Mouse (Mus musculus) CH12.LX (cell line): ENCODE measurements around the gene Zfp94. TPM values are rescaled to one million over a fixed set of nuclear protein-coding genes. Genes with fewer than 3 reads are reported as not detected.
A peak's percentile ranks its signal among the peaks of the same experiment; 100 is the strongest.

Experiments
- DNase-seq: peaks from one replicate; pipeline ENCODE4 v3.0.0-alpha.2; 2013; ENCODE audit errors: extremely low read depth
- H3K27ac ChIP-seq: 2 replicates; pipeline ENCODE4 v1.5.1; 2012; ENCODE audit warnings: low read depth, mild to moderate bottlenecking, control low read depth, moderate library complexity; ENCODE audit not compliant: insufficient read depth
- H3K27me3 ChIP-seq: replicated peaks from 2 replicates; pipeline ENCODE3; 2012; ENCODE audit warnings: inconsistent platforms
- H3K36me3 ChIP-seq, 2 experiments: replicated peaks in 1 of 2; 2 replicates each; pipeline versions ENCODE3 to v1.6.1; 2012; ENCODE audit warnings: inconsistent platforms in 1 of 2, low read length in 1 of 2, mild to moderate bottlenecking in 1 of 2, mixed read lengths in 1 of 2, moderate library complexity in 1 of 2; ENCODE audit not compliant: control insufficient read depth in 1 of 2, insufficient read depth in 1 of 2
- H3K4me1 ChIP-seq, 2 experiments: 2 replicates each; pipeline ENCODE4 v1.6.1; 2012; ENCODE audit warnings: inconsistent platforms in 1 of 2, moderate library complexity in 1 of 2; ENCODE audit not compliant: insufficient read depth in 2 of 2, control insufficient read depth in 1 of 2
- H3K4me2 ChIP-seq: 2 replicates; pipeline ENCODE4 v1.6.1; 2012; ENCODE audit warnings: low read depth, mild to moderate bottlenecking, control low read depth; ENCODE audit not compliant: poor library complexity, insufficient read depth, severe bottlenecking
- H3K4me3 ChIP-seq, 3 experiments: fragments of 150-350 bp in 1 of 3; sonication (generic) in 1 of 3; replicated peaks in 1 of 3; 2 replicates each; pipeline versions ENCODE3 to v1.5.1; 2011 to 2012; ENCODE audit warnings: low read depth in 2 of 3, low read length in 2 of 3, mild to moderate bottlenecking in 2 of 3, moderate library complexity in 2 of 3, control low read depth in 1 of 3, improper control_type of control experiment in 1 of 3, inconsistent platforms in 1 of 3, mixed read lengths in 1 of 3; ENCODE audit not compliant: poor library complexity in 1 of 3
- H3K79me2 ChIP-seq: replicated peaks from 2 replicates; pipeline ENCODE4 v1.6.1; 2012; ENCODE audit warnings: mild to moderate bottlenecking, moderate library complexity; ENCODE audit not compliant: control insufficient read depth, poor library complexity, insufficient read depth, severe bottlenecking; ENCODE audit errors: extremely low read depth
- H3K9ac ChIP-seq: 2 replicates; pipeline ENCODE4 v1.6.1; 2012; ENCODE audit warnings: low read depth, mild to moderate bottlenecking, control low read depth, moderate library complexity; ENCODE audit not compliant: insufficient read depth
- H3K9me3 ChIP-seq: replicated peaks from 2 replicates; pipeline ENCODE3; 2012; ENCODE audit warnings: low read length, inconsistent platforms, mixed read lengths
- BHLHE40 ChIP-seq: IDR thresholded peaks from 2 replicates; pipeline ENCODE4 v1.6.1; 2011; ENCODE audit warnings: mild to moderate bottlenecking, low read depth, low read length, improper control_type of control experiment
- CHD1 ChIP-seq: IDR thresholded peaks from 2 replicates; pipeline ENCODE4 v1.6.1; 2012; ENCODE audit warnings: low read depth, low read length, improper control_type of control experiment, inconsistent platforms
- CHD2 ChIP-seq: IDR thresholded peaks from 2 replicates; pipeline ENCODE4 v1.6.1; 2011; ENCODE audit warnings: low read length, improper control_type of control experiment
- CTCF ChIP-seq, 2 experiments: IDR thresholded peaks in 1 of 2; conservative IDR thresholded peaks in 1 of 2; 2 replicates each; pipeline ENCODE4 v1.5.1; 2011 to 2012; ENCODE audit warnings: low read depth in 2 of 2, low read length in 2 of 2, improper control_type of control experiment in 1 of 2, inconsistent platforms in 1 of 2, mild to moderate bottlenecking in 1 of 2, moderate library complexity in 1 of 2
- E2F4 ChIP-seq: IDR thresholded peaks from 2 replicates; pipeline ENCODE4 v1.6.1; 2011; ENCODE audit warnings: low read depth, low read length, improper control_type of control experiment; ENCODE audit not compliant: insufficient replicate concordance
- ELF1 ChIP-seq: IDR thresholded peaks from 2 replicates; pipeline ENCODE4 v1.6.1; 2014; ENCODE audit warnings: low read depth, mild to moderate bottlenecking, inconsistent platforms, low read length, improper control_type of control experiment
- EP300 ChIP-seq: IDR thresholded peaks from 2 replicates; pipeline ENCODE4 v1.6.1; 2011; ENCODE audit warnings: low read length, improper control_type of control experiment
- ETS1 ChIP-seq: conservative IDR thresholded peaks from 2 replicates; pipeline ENCODE4 v1.6.1; 2012; ENCODE audit warnings: low read depth, mild to moderate bottlenecking, inconsistent platforms, low read length, improper control_type of control experiment, moderate library complexity
- GABPA ChIP-seq: IDR thresholded peaks from 2 replicates; pipeline ENCODE4 v1.6.1; 2012; ENCODE audit warnings: low read depth, low read length, improper control_type of control experiment, inconsistent platforms; ENCODE audit not compliant: insufficient replicate concordance
- HCFC1 ChIP-seq: IDR thresholded peaks from 2 replicates; pipeline ENCODE4 v1.6.1; 2012; ENCODE audit warnings: low read depth, mild to moderate bottlenecking, inconsistent platforms, low read length, improper control_type of control experiment
- IRF4 ChIP-seq: IDR thresholded peaks from 2 replicates; pipeline ENCODE4 v1.6.1; 2014; ENCODE audit warnings: low read depth, mild to moderate bottlenecking, inconsistent platforms, low read length, improper control_type of control experiment
- JUN ChIP-seq: IDR thresholded peaks from 2 replicates; pipeline ENCODE4 v1.6.1; 2011; ENCODE audit warnings: low read depth, mild to moderate bottlenecking, low read length, improper control_type of control experiment, moderate library complexity; ENCODE audit not compliant: insufficient read depth
- JUND ChIP-seq: conservative IDR thresholded peaks from 2 replicates; pipeline ENCODE4 v1.6.1; 2011; ENCODE audit warnings: low read depth, low read length, improper control_type of control experiment
- KAT2A ChIP-seq: IDR thresholded peaks from 2 replicates; pipeline ENCODE4 v1.6.1; 2012; ENCODE audit warnings: low read length, improper control_type of control experiment, inconsistent platforms; ENCODE audit not compliant: insufficient replicate concordance
- MAFK ChIP-seq: IDR thresholded peaks from 2 replicates; pipeline ENCODE4 v1.6.1; 2011; ENCODE audit warnings: low read length, improper control_type of control experiment; ENCODE audit not compliant: insufficient replicate concordance
- MAX ChIP-seq: IDR thresholded peaks from 2 replicates; pipeline ENCODE4 v1.6.1; 2011; ENCODE audit warnings: low read length, improper control_type of control experiment
- MAZ ChIP-seq: IDR thresholded peaks from 2 replicates; pipeline ENCODE4 v1.6.1; 2012; ENCODE audit warnings: low read depth, mild to moderate bottlenecking, inconsistent platforms, low read length, improper control_type of control experiment, moderate library complexity
- MEF2A ChIP-seq: IDR thresholded peaks from 2 replicates; pipeline ENCODE4 v1.6.1; 2014; ENCODE audit warnings: low read depth, mild to moderate bottlenecking, inconsistent platforms, low read length, improper control_type of control experiment, borderline replicate concordance
- MXI1 ChIP-seq: IDR thresholded peaks from 2 replicates; pipeline ENCODE4 v1.6.1; 2011; ENCODE audit warnings: mild to moderate bottlenecking, low read depth, low read length, improper control_type of control experiment
- MYC ChIP-seq: IDR thresholded peaks from 2 replicates; pipeline ENCODE4 v1.6.1; 2011; ENCODE audit warnings: low read depth, mild to moderate bottlenecking, improper control_type of control experiment, low read length
- NELFE ChIP-seq: IDR thresholded peaks from 2 replicates; pipeline ENCODE4 v1.6.1; 2011; ENCODE audit warnings: low read depth, low read length, improper control_type of control experiment
- NRF1 ChIP-seq: IDR thresholded peaks from 2 replicates; pipeline ENCODE4 v1.6.1; 2014; ENCODE audit warnings: low read depth, mild to moderate bottlenecking, inconsistent platforms, low read length, improper control_type of control experiment, moderate library complexity
- PAX5 ChIP-seq: IDR thresholded peaks from 2 replicates; pipeline ENCODE4 v1.6.1; 2012; ENCODE audit warnings: low read length, inconsistent platforms, mixed read lengths
- POLR2A ChIP-seq: IDR thresholded peaks from 2 replicates; pipeline ENCODE4 v1.6.1; 2011; ENCODE audit warnings: low read depth, mild to moderate bottlenecking, improper control_type of control experiment, low read length
- POLR2AphosphoS2 ChIP-seq: IDR thresholded peaks from 2 replicates; pipeline ENCODE4 v1.6.1; 2011; ENCODE audit warnings: low read depth, low read length, improper control_type of control experiment
- RAD21 ChIP-seq: IDR thresholded peaks from 2 replicates; pipeline ENCODE4 v1.6.1; 2011; ENCODE audit warnings: low read depth, mild to moderate bottlenecking, low read length, improper control_type of control experiment, moderate library complexity
- RCOR1 ChIP-seq: conservative IDR thresholded peaks from 2 replicates; pipeline ENCODE4 v1.6.1; 2012; ENCODE audit warnings: low read depth, mild to moderate bottlenecking, inconsistent platforms, low read length, improper control_type of control experiment
- SIN3A ChIP-seq: IDR thresholded peaks from 2 replicates; pipeline ENCODE4 v1.6.1; 2012; ENCODE audit warnings: low read length, improper control_type of control experiment, inconsistent platforms
- SMC3 ChIP-seq: IDR thresholded peaks from 2 replicates; pipeline ENCODE4 v1.6.1; 2011; ENCODE audit warnings: low read depth, low read length, improper control_type of control experiment
- TBP ChIP-seq: conservative IDR thresholded peaks from 2 replicates; pipeline ENCODE4 v1.6.1; 2011; ENCODE audit warnings: low read depth, low read length, improper control_type of control experiment
- TCF12 ChIP-seq: IDR thresholded peaks from 2 replicates; pipeline ENCODE4 v1.6.1; 2014; ENCODE audit warnings: low read depth, mild to moderate bottlenecking, inconsistent platforms, low read length, improper control_type of control experiment
- UBTF ChIP-seq: IDR thresholded peaks from 2 replicates; pipeline ENCODE4 v1.6.1; 2012; ENCODE audit warnings: low read depth, mild to moderate bottlenecking, inconsistent platforms, low read length, improper control_type of control experiment, moderate library complexity
- USF1 ChIP-seq: IDR thresholded peaks from 2 replicates; pipeline ENCODE4 v1.6.1; 2014; ENCODE audit warnings: low read depth, mild to moderate bottlenecking, inconsistent platforms, low read length, improper control_type of control experiment
- USF2 ChIP-seq: conservative IDR thresholded peaks from 2 replicates; pipeline ENCODE4 v1.6.1; 2011; ENCODE audit warnings: low read depth, low read length, improper control_type of control experiment
- ZC3H11A ChIP-seq: IDR thresholded peaks from 2 replicates; pipeline ENCODE4 v1.6.1; 2012; ENCODE audit warnings: low read depth, mild to moderate bottlenecking, inconsistent platforms, low read length, improper control_type of control experiment
- ZKSCAN1 ChIP-seq: IDR thresholded peaks from 2 replicates; pipeline ENCODE4 v1.6.1; 2012; ENCODE audit warnings: low read depth, inconsistent platforms, low read length, improper control_type of control experiment, borderline replicate concordance
- ZMIZ1 ChIP-seq: IDR thresholded peaks from 2 replicates; pipeline ENCODE4 v1.6.1; 2012; ENCODE audit warnings: low read depth, mild to moderate bottlenecking, inconsistent platforms, low read length, improper control_type of control experiment
- ZNF384 ChIP-seq: IDR thresholded peaks from 2 replicates; pipeline ENCODE4 v1.6.1; 2012; ENCODE audit warnings: low read depth, low read length, improper control_type of control experiment, inconsistent platforms
- dilution Hi-C: fragments of 300-500 bp; cut with MboI; formaldehyde crosslinking; loops from 2 replicates; pipeline ENCODE4 v1.14.3; 2020; ENCODE audit warnings: low sequenced_read_pairs; ENCODE audit not compliant: extremely low pct_unique_long_range_greater_than_20kb, extremely low pct_ligation_motif_present
- in situ Hi-C: fragments of 300-500 bp; cut with MboI; formaldehyde crosslinking; loops from 3 replicates; pipeline ENCODE4 v1.14.3; 2019; ENCODE audit warnings: low sequenced_read_pairs, low pct_ligation_motif_present, low pct_unique_long_range_greater_than_20kb, mixed read lengths
- polyA plus RNA-seq: library from polyadenylated mRNA; unstranded; fragments of >175 nt; gene quantifications from 2 replicates; pipeline ENCODE4 v1.2.1, GENCODE M21; 2012; ENCODE audit warnings: low read depth; ENCODE audit not compliant: insufficient read length
- total RNA-seq, 2 experiments: library from RNA; depleted of rRNA; stranded (reverse); fragments of 300-350 nt in 1 of 2; fragments of >200 nt in 1 of 2; gene quantifications; 2 replicates each; pipeline ENCODE4 v1.2.3; 2012 to 2014

The Zfp94 gene
- total RNA-seq (2012; rRNA removed) = 6.0 and 6.7 TPM in 2 replicates
- total RNA-seq (2014; rRNA removed) = 4.5 and 5.8 TPM in 2 replicates
- polyA plus RNA-seq = 3.3 and 4.7 TPM in 2 replicates

GRCm38 (mm10) chr7:24316567-24317092 lies at the start of gene Zfp94:
Gene Zfp94, minus strand, starts transcription at chr7:24316666.
- H3K4me1 ChIP-seq = peaks cover 2 to 16% of the 10 kb centered on the region in 2 experiments
- peak within 1 kb of the TSS; percentile 69 to 77 (median 71) for H3K4me3 ChIP-seq
- dilution Hi-C loops = no loop called here
- H3K36me3 ChIP-seq = peaks cover 13 to 25% of the 10 kb centered on the region in 2 experiments
- H3K4me2 ChIP-seq = peak within 1 kb of the TSS; percentile 69
- peaks cover 2% of the 10 kb centered on the region for H3K27me3 ChIP-seq
- peak; percentile 96 for DNase-seq
- H3K79me2 ChIP-seq = no peaks in the 10 kb centered on the region
- peak within 1 kb of the TSS; percentile 77 for H3K9ac ChIP-seq
- no peaks in the 10 kb centered on the region for H3K9me3 ChIP-seq
- in situ Hi-C loops = no loop called here
- H3K27ac ChIP-seq = peak within 1 kb of the TSS; percentile 8; the same call in 1 of the 2 replicates
- TF ChIP-seq RCOR1 (no peak), POLR2A (peak; percentile 90), MXI1 (peak; percentile 89), RAD21 (no peak), SMC3 (no peak), KAT2A (peak; percentile 97), CHD2 (0 out of 2 replicates have a peak, but pooled peaks have one; percentile 37), ZMIZ1 (0 out of 2 replicates have a peak, but pooled peaks have one; percentile 41), USF2 (no peak), PAX5 (no peak), GABPA (peak; percentile 59; the same call in 1 of the 2 replicates), UBTF (no peak), ZC3H11A (no peak), E2F4 (0 out of 2 replicates have a peak, but pooled peaks have one; percentile 58), MAX (peak; percentile 63; the same call in 1 of the 2 replicates), MEF2A (peak; percentile 56), ZNF384 (no peak), JUND (no peak), TBP (peak; percentile 92), TCF12 (peak; percentile 85), MYC (peak; percentile 88), CTCF (conservative IDR thresholded peaks at IDR 0.05 in 1 of 2, IDR thresholded peaks at IDR 0.05 in 1 of 2; ENCODE audit: low read depth in 2 of 2, low read length in 2 of 2) (no peak), EP300 (no peak), MAZ (no peak; the same call in 1 of the 2 replicates), CHD1 (no peak), IRF4 (peak; percentile 68), USF1 (no peak), JUN (no peak), HCFC1 (peak; percentile 98), POLR2AphosphoS2 (no peak; the same call in 1 of the 2 replicates), SIN3A (peak; percentile 87; the same call in 1 of the 2 replicates), NRF1 (peak; percentile 96), NELFE (peak; percentile 77), ELF1 (peak; percentile 93), BHLHE40 (peak; percentile 60), ZKSCAN1 (no peak), ETS1 (no peak; the same call in 1 of the 2 replicates), MAFK (peak; percentile 13; the same call in 1 of the 2 replicates)
